Mouse (Mus musculus) mouse trophoblast stem cell (cell line): ENCODE measurements around the gene Anapc1.

Experiments
- in situ Hi-C, 2 experiments: fragments of 300-500 bp; cut with MseI, MboI; formaldehyde crosslinking; loops; 2 replicates in 1 of 2; 3 replicates in 1 of 2; pipeline ENCODE4 v1.15.1; 2025

Gene Anapc1

GRCm38 (mm10) chr2:128568018-128568417 lies 119.2 kb downstream of the Anapc1 start:
- in situ Hi-C loops: loop anchor here in 1 of 2 experiments (5.0 kb wide), 1 partner anchor 156 kb away; no protein-coding TSS in a partner anchor

GRCm38 (mm10) chr2:128566304-128567147 lies 120.7 kb downstream of the Anapc1 start:
- in situ Hi-C loops: loop anchor here in 1 of 2 experiments (5.0 kb wide), 1 partner anchor 154 kb away; no protein-coding TSS in a partner anchor

GRCm38 (mm10) chr2:128565904-128566303 lies 121.3 kb downstream of the Anapc1 start:
- in situ Hi-C loops: loop anchor here in 1 of 2 experiments (5.0 kb wide), 1 partner anchor 154 kb away; no protein-coding TSS in a partner anchor

GRCm38 (mm10) chr2:128564195-128564594 lies 123.0 kb downstream of the Anapc1 start:
- in situ Hi-C loops: no loop called here
